Mouse (Mus musculus) induced T-regulatory cell, adult 2 months (primary cell): ENCODE results near the gene Wars.

Experiments
- DNase-seq: peaks from one replicate; pipeline ENCODE4 v3.0.0-alpha.2; 2012; ENCODE audit warnings: low read depth

The Wars gene

DNA sequence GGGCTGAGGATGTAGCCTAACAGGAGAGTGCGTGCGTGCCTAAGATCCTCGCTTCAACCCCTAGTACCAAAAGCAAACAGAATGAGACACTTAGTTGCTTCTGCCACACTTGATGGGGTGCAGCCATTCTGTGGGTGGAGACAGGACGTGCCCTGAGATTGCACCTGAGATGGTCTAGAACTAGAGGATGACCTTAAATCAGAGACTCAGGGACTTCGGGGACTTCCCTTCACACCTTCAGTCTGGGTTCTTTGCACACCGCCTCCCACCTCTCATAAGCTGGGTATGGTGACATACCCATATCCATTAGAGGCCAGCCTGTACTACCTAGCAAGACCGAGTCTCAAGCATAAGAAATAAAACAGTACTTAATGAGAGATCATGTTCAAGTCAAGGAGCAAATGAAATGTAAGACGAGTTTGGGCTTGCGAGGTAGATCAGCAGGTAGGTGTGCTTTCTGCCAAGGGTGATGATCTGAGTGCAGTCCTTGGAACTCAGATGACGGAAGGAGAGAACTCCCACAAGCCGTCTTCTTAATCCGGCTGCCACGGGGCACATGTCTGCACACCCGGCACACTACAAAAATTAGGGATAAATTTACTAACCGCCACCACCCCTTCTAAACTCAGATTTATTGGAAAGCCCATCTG is 69.6 kb downstream of the Wars start:
- no peak for DNase-seq

DNA sequence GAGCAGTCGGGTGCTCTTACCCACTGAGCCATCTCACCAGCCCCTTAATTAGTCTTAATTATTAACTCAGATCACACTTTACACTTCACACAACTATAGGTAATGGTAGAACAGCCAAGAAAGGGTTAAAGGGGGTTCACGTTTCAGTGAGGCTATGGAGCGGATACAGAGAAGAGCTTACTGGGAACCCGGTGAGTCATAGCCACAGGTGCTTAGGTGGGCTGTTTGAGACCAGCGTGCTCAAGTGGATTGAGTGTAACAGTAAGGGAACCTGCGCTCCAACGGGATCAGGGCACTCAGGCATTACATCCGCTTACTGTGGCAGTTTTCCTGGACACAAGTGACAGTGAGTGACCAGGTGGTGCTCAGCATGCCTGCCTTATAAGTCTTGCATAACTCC is 70.9 kb downstream of the Wars start:
- DNase-seq: no peak

DNA sequence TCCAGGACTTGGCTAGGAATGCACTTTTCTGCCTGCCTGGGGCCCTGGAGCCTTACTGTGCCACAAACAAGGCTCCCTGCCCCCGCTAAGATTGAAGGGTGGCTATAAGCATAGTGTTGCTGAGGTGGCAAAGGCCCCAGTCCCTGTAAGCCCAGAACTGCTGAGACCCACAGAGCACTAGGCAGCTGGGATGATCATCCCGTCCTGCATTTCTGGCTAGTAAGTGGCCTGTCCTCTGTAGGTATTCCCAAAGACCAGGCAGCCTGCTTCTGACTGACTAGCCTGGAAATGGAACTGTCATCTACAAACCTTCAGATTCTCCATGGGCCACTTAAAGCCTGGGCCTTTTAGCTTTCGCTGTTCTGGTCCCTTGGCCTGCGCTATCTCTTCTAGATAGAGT is 73.5 kb downstream of the Wars start:
- DNase-seq: no peak

DNA sequence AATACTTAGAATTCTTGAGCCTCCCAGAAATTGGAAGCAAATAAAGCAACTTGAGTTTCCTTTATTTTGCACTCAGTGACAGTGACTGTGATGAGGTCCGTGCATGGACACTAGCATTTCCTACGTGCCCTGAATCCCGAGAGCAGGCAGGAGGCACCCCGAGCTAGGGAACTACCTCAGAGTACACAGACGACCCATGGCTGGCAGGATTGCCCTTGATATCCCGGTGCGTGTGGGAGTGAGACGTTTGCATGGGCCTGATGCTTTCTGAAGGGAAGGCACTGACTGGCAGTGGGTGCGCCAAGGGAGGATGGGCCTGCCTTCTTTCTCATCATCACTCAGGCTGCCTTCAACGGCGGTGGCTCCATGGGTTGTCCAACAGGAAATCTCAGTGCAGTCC is 77.4 kb downstream of the Wars start:
- no peak for DNase-seq

DNA sequence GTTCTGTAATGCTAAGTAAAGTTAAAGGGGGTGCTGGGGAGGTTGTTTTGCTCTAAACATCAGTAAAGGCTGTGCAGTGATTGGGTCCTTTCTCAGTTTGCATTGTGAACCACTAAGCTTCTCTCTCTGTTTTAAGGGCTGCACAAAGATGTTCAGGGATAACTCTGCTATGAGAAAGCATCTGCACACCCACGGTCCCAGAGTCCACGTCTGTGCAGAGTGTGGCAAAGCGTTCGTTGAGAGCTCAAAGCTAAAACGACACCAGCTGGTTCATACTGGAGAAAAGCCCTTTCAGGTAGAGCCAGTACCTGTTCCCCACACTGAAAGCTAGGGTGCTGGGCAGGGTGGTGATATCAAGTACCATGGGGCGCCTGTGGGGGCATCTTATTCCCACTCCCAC is 79.5 kb downstream of the Wars start:
- DNase-seq: no peak

DNA sequence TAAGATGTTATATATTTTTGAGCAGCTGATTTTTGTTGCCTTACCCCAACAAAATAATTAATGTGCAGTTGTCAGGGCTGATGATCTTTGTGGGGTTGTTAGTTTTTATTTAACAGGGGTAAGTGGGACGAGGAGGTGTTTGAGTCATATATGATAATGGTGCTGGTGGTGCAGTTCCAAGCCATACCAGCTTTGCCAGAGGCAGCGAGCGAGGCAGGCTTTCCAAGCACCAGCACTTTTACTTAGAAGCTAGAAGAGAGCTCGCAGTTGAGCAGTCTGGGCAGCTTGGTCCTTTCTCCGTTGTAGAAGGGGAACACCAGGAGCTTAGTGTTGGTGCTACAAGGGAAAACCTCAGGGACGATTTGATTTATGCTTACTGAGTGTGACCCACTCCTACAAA is 81.5 kb downstream of the Wars start:
- no peak for DNase-seq

DNA sequence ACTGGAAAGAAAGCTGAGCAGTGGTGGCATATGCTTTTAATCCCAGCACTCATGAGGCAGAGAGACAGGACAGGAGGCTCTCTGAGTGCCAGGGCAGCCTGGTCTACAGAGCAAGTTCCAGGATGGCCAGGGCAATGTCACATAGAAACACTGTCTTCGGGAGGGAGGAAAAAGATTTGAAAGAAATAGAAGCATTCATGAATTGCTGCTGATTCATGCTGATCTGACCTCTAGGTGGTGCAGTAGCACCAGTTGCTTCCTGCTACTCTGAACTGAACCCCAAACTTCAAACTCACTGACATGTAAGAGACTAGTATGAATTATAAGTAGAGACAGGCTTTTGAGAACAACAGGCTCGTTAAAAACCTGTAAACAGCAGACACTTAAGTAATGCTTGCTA is 82.8 kb downstream of the Wars start:
- peak; percentile 64 for DNase-seq

DNA sequence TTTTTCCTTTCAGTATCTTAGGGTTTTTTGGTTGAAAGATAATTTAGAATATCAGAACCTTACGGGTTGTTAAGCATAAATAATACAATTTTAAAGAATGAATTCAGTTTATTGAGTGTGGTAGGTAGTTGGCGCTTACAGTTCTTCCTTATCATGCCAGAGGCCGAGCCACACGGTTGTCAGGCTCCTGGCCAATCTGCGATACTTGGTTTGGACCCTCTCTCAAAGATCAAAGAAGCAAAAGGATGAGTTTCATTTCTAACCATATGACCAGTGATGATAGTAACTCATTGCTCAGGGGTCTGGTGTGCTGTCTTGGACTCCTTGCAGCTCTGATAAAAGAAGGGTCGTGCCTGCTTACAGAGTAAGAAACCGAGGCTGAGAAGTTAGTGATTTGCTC is 83.7 kb downstream of the Wars start:
- DNase-seq: no peak
